Comparison of ENCODE assay signal across 8 mouse cellular contexts in genomic region chr13:107676310-107677090, GRCm38 (mm10).
A peak's percentile ranks its signal among the peaks of the same experiment; 100 is the strongest.
DNase-seq lines count a peak whose midpoint lies in the region; ATAC-seq and TF ChIP-seq lines count a peak whose summit lies in the region.

No protein-coding gene starts in this region.

- peak overlapping the region; percentile 17 for H3K4me2 ChIP-seq in heart, embryonic 11.5 days
- peak overlapping the region; percentile 32 for H3K4me2 ChIP-seq in lung, embryonic 16.5 days (ENCODE audit: low read depth, low read length)
- H3K4me2 ChIP-seq in stomach, postnatal 0 days (replicated peaks; ENCODE audit: low read depth) = peak overlapping the region; percentile 35; the same call in 1 of the 2 replicates

- no peaks in the 10 kb centered on the region for H3K36me3 ChIP-seq in embryonic facial prominence, embryonic 10.5 days (replicated peaks)
- no peaks in the 10 kb centered on the region for H3K36me3 ChIP-seq in heart, embryonic 11.5 days (ENCODE audit: control insufficient read depth, insufficient read depth, low read length)
- no peaks in the 10 kb centered on the region for H3K36me3 ChIP-seq in lung, embryonic 16.5 days (ENCODE audit: control insufficient read depth, insufficient read depth, low read length)
- no peaks in the 10 kb centered on the region for H3K36me3 ChIP-seq in stomach, postnatal 0 days (ENCODE audit: control insufficient read depth, insufficient read depth, low read length)

- no peak for TF ChIP-seq EP300 in stomach, postnatal 0 days (optimal IDR thresholded peaks at IDR 0.05)

- 13% methylated on average over 9 of the region's 9 CpGs for WGBS in embryonic facial prominence, embryonic 10.5 days
- 13% methylated on average over 9 of the region's 9 CpGs for WGBS in heart, embryonic 11.5 days (ENCODE audit: insufficient replicate concordance)
- 3% methylated on average over 9 of the region's 9 CpGs for WGBS in lung, embryonic 16.5 days
- 11% methylated on average over 9 of the region's 9 CpGs for WGBS in stomach, postnatal 0 days

- peaks cover 4% of the 10 kb centered on the region; the same call in 1 of the 2 replicates for H3K27me3 ChIP-seq in embryonic facial prominence, embryonic 10.5 days (replicated peaks; ENCODE audit: low read depth, poor library complexity, severe bottlenecking)
- H3K27me3 ChIP-seq in heart, embryonic 11.5 days (ENCODE audit: control insufficient read depth, insufficient read depth, low read length) = peaks cover 3% of the 10 kb centered on the region; the same call in 1 of the 2 replicates
- no peaks in the 10 kb centered on the region for H3K27me3 ChIP-seq in lung, embryonic 16.5 days (ENCODE audit: control insufficient read depth, insufficient read depth, low read depth, low read length)
- H3K27me3 ChIP-seq in stomach, postnatal 0 days (ENCODE audit: control insufficient read depth, insufficient read depth, low read length) = no peaks in the 10 kb centered on the region

- H3K9ac ChIP-seq in heart, embryonic 11.5 days (ENCODE audit: low read depth, low read length) = no peak overlapping the region
- no peak overlapping the region for H3K9ac ChIP-seq in lung, embryonic 16.5 days (ENCODE audit: low read length)
- no peak overlapping the region for H3K9ac ChIP-seq in stomach, postnatal 0 days (ENCODE audit: low read length)

- 0 out of 2 replicates have a peak, but pooled peaks have one; percentile 6 for TF ChIP-seq CTCF in stomach, postnatal 0 days (IDR thresholded peaks at IDR 0.05; ENCODE audit: low read depth)

- no peaks in the 10 kb centered on the region for H3K9me3 ChIP-seq in embryonic facial prominence, embryonic 10.5 days
- H3K9me3 ChIP-seq in heart, embryonic 11.5 days (replicated peaks; ENCODE audit: control insufficient read depth, low read length) = no peaks in the 10 kb centered on the region
- H3K9me3 ChIP-seq in lung, embryonic 16.5 days (ENCODE audit: control insufficient read depth, low read length) = no peaks in the 10 kb centered on the region
- no peaks in the 10 kb centered on the region for H3K9me3 ChIP-seq in stomach, postnatal 0 days (ENCODE audit: control insufficient read depth, low read length)

- H3K4me1 ChIP-seq in embryonic facial prominence, embryonic 10.5 days = peaks cover 24% of the 10 kb centered on the region
- 0 out of 2 replicates have a peak, but pooled peaks cover 2% of the 10 kb centered on the region for H3K4me1 ChIP-seq in heart, embryonic 11.5 days (ENCODE audit: control insufficient read depth, insufficient read depth, low read length)
- H3K4me1 ChIP-seq in lung, embryonic 16.5 days (replicated peaks; ENCODE audit: control insufficient read depth, insufficient read depth, low read length) = peaks cover 19% of the 10 kb centered on the region
- 0 out of 2 replicates have a peak, but pooled peaks cover 2% of the 10 kb centered on the region for H3K4me1 ChIP-seq in stomach, postnatal 0 days (replicated peaks; ENCODE audit: control insufficient read depth, insufficient read depth)

- H3K4me3 ChIP-seq in embryonic facial prominence, embryonic 10.5 days = no peak overlapping the region
- H3K4me3 ChIP-seq in heart, embryonic 11.5 days (ENCODE audit: low read depth, low read length) = no peak overlapping the region
- H3K4me3 ChIP-seq in lung, embryonic 16.5 days (ENCODE audit: low read length) = no peak overlapping the region
- H3K4me3 ChIP-seq in stomach, postnatal 0 days (ENCODE audit: low read depth, low read length) = no peak overlapping the region

- H3K27ac ChIP-seq in embryonic facial prominence, embryonic 10.5 days (replicated peaks) = peak overlapping the region; percentile 70
- H3K27ac ChIP-seq in heart, embryonic 11.5 days (ENCODE audit: low read depth, low read length) = peak overlapping the region; percentile 54
- peak overlapping the region; percentile 97 for H3K27ac ChIP-seq in lung, embryonic 16.5 days (ENCODE audit: low read length)
- H3K27ac ChIP-seq in stomach, postnatal 0 days (replicated peaks) = peak overlapping the region; percentile 78

- peak; percentile 84 for DNase-seq in Muller cell, postnatal 12 days (ENCODE audit: inconsistent ontology term)
- peak; percentile 50 for DNase-seq in embryonic facial prominence, embryonic 10.5 days (ENCODE audit: low spot score)
- DNase-seq in kidney, adult 9 months = peak; percentile 70
- peak; percentile 54 for DNase-seq in stomach, postnatal 0 days (ENCODE audit: low spot score)
- no peak for DNase-seq in layer of hippocampus, postnatal 10 days (ENCODE audit: low spot score in 2 of 2)
- no peak for DNase-seq in frontal cortex, postnatal 25 days (ENCODE audit: low spot score in 2 of 2)

- ATAC-seq in heart, embryonic 11.5 days (replicated peaks; ENCODE audit: insufficient number of reproducible peaks, low FRiP score, low TSS enrichment) = peak; percentile 70
- peak; percentile 94 for ATAC-seq in lung, embryonic 16.5 days (ENCODE audit: low read depth)
- peak; percentile 89 for ATAC-seq in stomach, postnatal 0 days (ENCODE audit: low FRiP score, low TSS enrichment)

Comparison
In these comparisons a context has a peak if more than half of its experiments do, and no peak if none do; other contexts are left out.
1. DNase-seq: peak in Muller cell, postnatal 12 days (single experiment), embryonic facial prominence, embryonic 10.5 days (single experiment), kidney, adult 9 months (single experiment) and stomach, postnatal 0 days (single experiment); none in layer of hippocampus, postnatal 10 days (0 of 2) and frontal cortex, postnatal 25 days (0 of 2).
2. Peak in every context shown above with its lines, with median percentiles within 50 percentile points of each other: H3K27ac ChIP-seq, ATAC-seq and H3K4me2 ChIP-seq.